Mouse (Mus musculus) central nervous system, embryonic 14 days (tissue): ENCODE results near the gene Psmb11. TPM values are rescaled to one million over a fixed set of nuclear protein-coding genes. Genes with fewer than 3 reads are reported as not detected.

ENCODE experiments used
- polyA plus RNA-seq: library from polyadenylated mRNA; depleted of rRNA; stranded (reverse); fragments of >200 nt; gene quantifications from 2 replicates; pipeline ENCODE4 v1.2.3, GENCODE M21; 2012; rRNA removed

Psmb11 gene
- polyA plus RNA-seq: 0.06 and 0.39 TPM in 2 replicates

GRCm38 (mm10) chr14:54621133-54621532, at the start of gene Psmb11:
TSS of gene Psmb11 (plus strand) at chr14:54621433.

GRCm38 (mm10) chr14:54577089-54577982, 43.9 kb upstream of the Psmb11 start, which contains the start of gene Ajuba:
TSS of gene Ajuba (minus strand) at chr14:54577558.

GRCm38 (mm10) chr14:54605752-54606321, 15.4 kb upstream of the Psmb11 start, which contains the start of gene 4931414P19Rik:
TSS of gene 4931414P19Rik (minus strand) at chr14:54605993.

GRCm38 (mm10) chr14:54617897-54618365, 3.3 kb upstream of the Psmb11 start, which contains the start of gene Psmb5:
TSS of gene Psmb5 (minus strand) at chr14:54618022.

GRCm38 (mm10) chr14:54640946-54641304, 19.7 kb downstream of the Psmb11 start, which contains the start of gene Gm17606:
TSS of gene Gm17606 (plus strand) at chr14:54640952.

GRCm38 (mm10) chr14:54641305-54641969, 20.2 kb downstream of the Psmb11 start, which contains the start of gene Cdh24:
TSS of gene Cdh24 (minus strand) at chr14:54641364.

Other genes starting within 250 kb of the Psmb11 start
- 5.7 and 7.1 TPM in 2 replicates for gene Slc7a7, start 203.7 kb upstream of the Psmb11 start, polyA plus RNA-seq
- 255 and 291 TPM in 2 replicates for gene Mrpl52, start 194.5 kb upstream of the Psmb11 start, polyA plus RNA-seq
- 90.9 and 146 TPM in 2 replicates for gene Mmp14, start 189.8 kb upstream of the Psmb11 start, polyA plus RNA-seq
- 31.8 and 38.1 TPM in 2 replicates for gene Lrp10, start 157.3 kb upstream of the Psmb11 start, polyA plus RNA-seq
- gene Rem2, start 145.3 kb upstream of the Psmb11 start, polyA plus RNA-seq: 20.9 and 22.1 TPM in 2 replicates
- 86.0 and 93.6 TPM in 2 replicates for gene Prmt5, start 103.9 kb upstream of the Psmb11 start, polyA plus RNA-seq
- gene Haus4, start 66.8 kb upstream of the Psmb11 start, polyA plus RNA-seq: 19.3 and 21.2 TPM in 2 replicates
- gene Ajuba, start 43.9 kb upstream of the Psmb11 start, polyA plus RNA-seq: 18.8 and 22.4 TPM in 2 replicates
- 12.6 and 15.1 TPM in 2 replicates for gene 4931414P19Rik, start 15.4 kb upstream of the Psmb11 start, polyA plus RNA-seq
- 256 and 274 TPM in 2 replicates for gene Psmb5, start 3.4 kb upstream of the Psmb11 start, polyA plus RNA-seq
- gene Gm17606, start 19.5 kb downstream of the Psmb11 start, polyA plus RNA-seq: not detected in 2 replicates
- gene Cdh24, start 19.9 kb downstream of the Psmb11 start, polyA plus RNA-seq: 58.5 and 72.3 TPM in 2 replicates
- 70.3 and 72.1 TPM in 2 replicates for gene 1700123O20Rik, start 64.8 kb downstream of the Psmb11 start, polyA plus RNA-seq
- gene Acin1, start 65.5 kb downstream of the Psmb11 start, polyA plus RNA-seq: 356 and 358 TPM in 2 replicates
- 0.09 and 0.20 TPM in 2 replicates for gene Gm29776, start 77.4 kb downstream of the Psmb11 start, polyA plus RNA-seq
- 0.16 and 0.17 TPM in 2 replicates for gene Cebpe, start 90.7 kb downstream of the Psmb11 start, polyA plus RNA-seq
- gene Slc7a8, start 160.5 kb downstream of the Psmb11 start, polyA plus RNA-seq: 9.6 and 9.9 TPM in 2 replicates
- not detected in 2 replicates for gene Rnf212b, start 192.7 kb downstream of the Psmb11 start, polyA plus RNA-seq
- gene Homez, start 249.5 kb downstream of the Psmb11 start, polyA plus RNA-seq: 8.5 and 9.0 TPM in 2 replicates